Mouse (Mus musculus): ENCODE results near the gene Pitpnm1. TPM values are rescaled to one million over a fixed set of nuclear protein-coding genes. Genes with fewer than 3 reads are reported as not detected.

Pitpnm1 gene
- total and polyA plus RNA-seq, 3 experiments = 15.9 to 43.8 (median 34.7) TPM

- Histone ChIP-seq H3K36me3 (replicated peaks in 1 of 2; ENCODE audit: control insufficient read depth in 1 of 2, insufficient read depth in 1 of 2, low read length in 1 of 2) (peaks cover 80 to 94% of the 10 kb centered on the region in 2 experiments), H3K9me3 (replicated peaks; ENCODE audit: low read length) (no peaks in the 10 kb centered on the region), H3K79me2 (replicated peaks; ENCODE audit: control insufficient read depth, extremely low read depth, insufficient read depth, poor library complexity, severe bottlenecking) (no peaks in the 10 kb centered on the region), H3K27ac (ENCODE audit: insufficient read depth, low read depth) (peak overlapping the region; percentile 89; the same call in 1 of the 2 replicates), H3K4me3 (replicated peaks in 1 of 3; ENCODE audit: low read depth in 2 of 3, low read length in 2 of 3, poor library complexity in 1 of 3) (no peak overlapping the region), H3K4me1 (ENCODE audit: control insufficient read depth in 1 of 2, insufficient read depth in 2 of 2) (peaks cover 19 to 44% of the 10 kb centered on the region in 2 experiments), H3K27me3 (replicated peaks) (no peaks in the 10 kb centered on the region), H3K9ac (ENCODE audit: insufficient read depth, low read depth) (no peak overlapping the region), H3K4me2 (ENCODE audit: insufficient read depth, low read depth, poor library complexity, severe bottlenecking) (no peak overlapping the region)
- no peak for TF ChIP-seq CTCF (conservative IDR thresholded peaks at IDR 0.05 in 1 of 2, IDR thresholded peaks at IDR 0.05 in 1 of 2; ENCODE audit: low read depth in 2 of 2, low read length in 2 of 2)
- TF ChIP-seq ZC3H11A (IDR thresholded peaks at IDR 0.05; ENCODE audit: low read depth, low read length) = no peak
- TF ChIP-seq E2F4 (IDR thresholded peaks at IDR 0.05; ENCODE audit: insufficient replicate concordance, low read depth, low read length) = no peak
- no peak for TF ChIP-seq RCOR1 (conservative IDR thresholded peaks at IDR 0.05; ENCODE audit: low read depth, low read length)
- no peak for TF ChIP-seq POLR2AphosphoS2 (IDR thresholded peaks at IDR 0.05; ENCODE audit: low read depth, low read length)
- TF ChIP-seq ZKSCAN1 (IDR thresholded peaks at IDR 0.05; ENCODE audit: borderline replicate concordance, low read depth, low read length) = no peak
- TF ChIP-seq MAX (IDR thresholded peaks at IDR 0.05; ENCODE audit: low read length) = no peak
- no peak for TF ChIP-seq ZMIZ1 (IDR thresholded peaks at IDR 0.05; ENCODE audit: low read depth, low read length)
- no peak for TF ChIP-seq ZNF384 (IDR thresholded peaks at IDR 0.05; ENCODE audit: low read depth, low read length)
- TF ChIP-seq NRF1 (IDR thresholded peaks at IDR 0.05; ENCODE audit: low read depth, low read length) = no peak
- no peak for TF ChIP-seq KAT2A (IDR thresholded peaks at IDR 0.05; ENCODE audit: insufficient replicate concordance, low read length)
- TF ChIP-seq USF1 (IDR thresholded peaks at IDR 0.05; ENCODE audit: low read depth, low read length) = no peak
- TF ChIP-seq SMC3 (IDR thresholded peaks at IDR 0.05; ENCODE audit: low read depth, low read length) = no peak
- no peak for TF ChIP-seq USF2 (conservative IDR thresholded peaks at IDR 0.05; ENCODE audit: low read depth, low read length)
- no peak for TF ChIP-seq ELF1 (IDR thresholded peaks at IDR 0.05; ENCODE audit: low read depth, low read length)
- TF ChIP-seq HCFC1 (IDR thresholded peaks at IDR 0.05; ENCODE audit: low read depth, low read length) = no peak
- no peak for TF ChIP-seq PAX5 (IDR thresholded peaks at IDR 0.05; ENCODE audit: low read length)
- TF ChIP-seq IRF4 (IDR thresholded peaks at IDR 0.05; ENCODE audit: low read depth, low read length) = no peak
- no peak for TF ChIP-seq MEF2A (IDR thresholded peaks at IDR 0.05; ENCODE audit: borderline replicate concordance, low read depth, low read length)
- no peak for TF ChIP-seq GABPA (IDR thresholded peaks at IDR 0.05; ENCODE audit: insufficient replicate concordance, low read depth, low read length)
- dilution Hi-C loops (cut with MboI; ENCODE audit: extremely low pct_ligation_motif_present, extremely low pct_unique_long_range_greater_than_20kb, low sequenced_read_pairs) (no loop called here), in situ Hi-C loops (cut with MboI; ENCODE audit: low pct_ligation_motif_present, low pct_unique_long_range_greater_than_20kb, low sequenced_read_pairs) (no loop called here)
- no peak for DNase-seq (ENCODE audit: extremely low read depth)
These were observed 12.5 kb downstream of the Pitpnm1 start for GRCm38 (mm10) chr19:4112063-4112960.
